Mouse (Mus musculus) forebrain, embryonic 11.5 days (tissue): ENCODE results near the gene Fam98c. TPM values are rescaled to one million over a fixed set of nuclear protein-coding genes. Genes with fewer than 3 reads are reported as not detected.

Experiments
- polyA plus RNA-seq: library from polyadenylated mRNA; unstranded; fragments of >200 nt; fragmentation: Nextera tagmentation; extraction: Ambion mirVana; gene quantifications from 2 replicates; pipeline ENCODE4 v1.2.1, GENCODE M21; 2014

Fam98c gene
- polyA plus RNA-seq, 1 experiment from 2014 or later: 12.6 TPM

Other genes starting within 250 kb of the Fam98c start
- gene Actn4, start 193.9 kb downstream of the Fam98c start, polyA plus RNA-seq: 182 and 199 TPM in 2 replicates
- gene Eif3k, start 174.4 kb downstream of the Fam98c start, polyA plus RNA-seq: 341 and 343 TPM in 2 replicates
- gene Map4k1, start 174.2 kb downstream of the Fam98c start, polyA plus RNA-seq: 5.9 and 6.4 TPM in 2 replicates
- gene Ryr1, start 31.1 kb downstream of the Fam98c start, polyA plus RNA-seq: 0.68 and 1.2 TPM in 2 replicates
- gene Rasgrp4, start 21.4 kb downstream of the Fam98c start, polyA plus RNA-seq: 0.67 and 1.2 TPM in 2 replicates
- 0.52 and 0.53 TPM in 2 replicates for gene Ggn, start 14.0 kb upstream of the Fam98c start, polyA plus RNA-seq
- gene Spred3, start 14.2 kb upstream of the Fam98c start, polyA plus RNA-seq: 7.8 TPM in 2 replicates
- 291 and 297 TPM in 2 replicates for gene Psmd8, start 24.5 kb upstream of the Fam98c start, polyA plus RNA-seq
- gene Catsperg1, start 57.8 kb upstream of the Fam98c start, polyA plus RNA-seq: 0.12 and 0.43 TPM in 2 replicates
- 0.19 and 0.21 TPM in 2 replicates for gene Kcnk6, start 76.3 kb upstream of the Fam98c start, polyA plus RNA-seq
- gene Yif1b, start 82.1 kb upstream of the Fam98c start, polyA plus RNA-seq: 78.9 and 86.2 TPM in 2 replicates
- 1.8 and 5.7 TPM in 2 replicates for gene 2200002D01Rik, start 92.2 kb upstream of the Fam98c start, polyA plus RNA-seq
- gene Spint2, start 125.7 kb upstream of the Fam98c start, polyA plus RNA-seq: 36.1 and 43.5 TPM in 2 replicates
- 12.5 and 13.3 TPM in 2 replicates for gene Ppp1r14a, start 133.1 kb upstream of the Fam98c start, polyA plus RNA-seq
- gene Dpf1, start 147.7 kb upstream of the Fam98c start, polyA plus RNA-seq: 76.0 and 88.3 TPM in 2 replicates